Mouse (Mus musculus) hindbrain, embryonic 11.5 days (tissue): ENCODE results near the gene Dirc2. TPM values are rescaled to one million over a fixed set of nuclear protein-coding genes. Genes with fewer than 3 reads are reported as not detected.

ENCODE experiments used
- ATAC-seq: fragments of 200-750 bp; cut with Nextera tagmentation; 2 replicates; pipeline ENCODE4 v1.8.0; 2017; ENCODE audit warnings: mild to moderate bottlenecking, moderate TSS enrichment, moderate library complexity; ENCODE audit not compliant: low FRiP score
- DNase-seq: peaks from one replicate; pipeline ENCODE4 v3.0.0-alpha.2; 2015; ENCODE audit warnings: low spot score
- H3K27ac ChIP-seq: fragments of 300-500 bp; sonication (generic); 2 replicates; pipeline ENCODE4 v1.5.1; 2014; ENCODE audit warnings: mild to moderate bottlenecking, low read depth, low read length
- H3K27me3 ChIP-seq: fragments of 300-500 bp; sonication (generic); 2 replicates; pipeline ENCODE4 v1.6.1; 2014; ENCODE audit warnings: mild to moderate bottlenecking, low read length, moderate library complexity, mixed read lengths; ENCODE audit not compliant: control insufficient read depth, insufficient read depth
- H3K36me3 ChIP-seq: fragments of 300-500 bp; sonication (generic); 2 replicates; pipeline ENCODE4 v1.6.1; 2014; ENCODE audit warnings: mild to moderate bottlenecking, low read length, moderate library complexity, mixed read lengths; ENCODE audit not compliant: control insufficient read depth, insufficient read depth
- H3K4me1 ChIP-seq: fragments of 300-500 bp; sonication (generic); replicated peaks from 2 replicates; pipeline ENCODE4 v1.6.1; 2014; ENCODE audit warnings: low read length, mixed read lengths; ENCODE audit not compliant: control insufficient read depth, insufficient read depth
- H3K4me2 ChIP-seq: fragments of 300-500 bp; sonication (generic); replicated peaks from 2 replicates; pipeline ENCODE4 v1.6.1; 2014; ENCODE audit warnings: mild to moderate bottlenecking, low read depth, low read length
- H3K4me3 ChIP-seq: fragments of 300-500 bp; sonication (generic); 2 replicates; pipeline ENCODE4 v1.5.1; 2014; ENCODE audit warnings: low read depth, low read length
- H3K9ac ChIP-seq: fragments of 300-500 bp; sonication (generic); 2 replicates; pipeline ENCODE4 v1.6.1; 2014; ENCODE audit warnings: low read depth, low read length
- H3K9me3 ChIP-seq: fragments of 300-500 bp; sonication (generic); 2 replicates; pipeline ENCODE4 v1.6.1; 2016; ENCODE audit warnings: low read length; ENCODE audit not compliant: control insufficient read depth
- WGBS: fragments of 180-500 bp; shearing (Covaris S2); extraction: QIAGEN DNeasy Blood & Tissue Kit; methylation state at CpG from one replicate; pipeline ENCODE4 v1.1.7; 2014; 5-methylcytosine and 5-hydroxymethylcytosine counted together
- polyA plus RNA-seq: library from polyadenylated mRNA; unstranded; fragments of >200 nt; fragmentation: Nextera tagmentation; extraction: Ambion mirVana; gene quantifications from 2 replicates; pipeline ENCODE4 v1.2.1, GENCODE M21; 2014

The Dirc2 gene
- polyA plus RNA-seq, 1 experiment from 2014 or later, result 20.1 TPM

DNA sequence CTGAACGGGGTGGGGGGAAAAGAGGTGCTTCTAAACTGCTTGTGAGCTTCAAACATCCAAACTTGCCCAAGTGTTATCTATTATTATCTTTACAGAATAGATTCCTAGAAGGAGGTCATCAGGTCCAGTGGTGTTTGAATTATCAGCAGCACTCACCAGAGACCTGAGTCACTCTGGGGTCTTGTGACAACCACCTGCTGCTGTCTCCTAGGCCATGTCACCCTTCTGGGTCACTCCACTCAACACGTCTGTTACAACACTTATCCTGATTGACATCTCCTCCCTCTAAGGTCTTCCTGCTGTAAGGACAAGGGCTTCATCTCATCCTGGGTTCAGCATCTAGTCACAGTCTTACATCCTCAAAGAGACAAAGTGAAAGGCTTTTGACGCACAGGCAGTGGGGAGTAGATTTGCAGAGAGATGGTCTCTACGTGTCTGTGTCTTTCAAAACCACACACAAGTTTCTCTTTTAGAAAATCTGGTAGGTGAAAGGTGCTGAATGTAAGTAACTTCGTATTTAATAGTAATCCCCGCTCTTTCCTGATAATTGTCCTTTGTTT lies 22.9 kb upstream of the Dirc2 start:
- no peak overlapping the region for H3K9ac ChIP-seq
- no peaks in the 10 kb centered on the region for H3K36me3 ChIP-seq
- H3K27me3 ChIP-seq, result no peaks in the 10 kb centered on the region
- DNase-seq (no peak), ATAC-seq (no peak)
- no peak overlapping the region for H3K4me3 ChIP-seq
- no peaks in the 10 kb centered on the region for H3K9me3 ChIP-seq
- H3K27ac ChIP-seq, result no peak overlapping the region
- H3K4me2 ChIP-seq, result no peak overlapping the region
- H3K4me1 ChIP-seq, result no peaks in the 10 kb centered on the region
- WGBS, result 83% methylated on average over 6 of the region's 6 CpGs

DNA sequence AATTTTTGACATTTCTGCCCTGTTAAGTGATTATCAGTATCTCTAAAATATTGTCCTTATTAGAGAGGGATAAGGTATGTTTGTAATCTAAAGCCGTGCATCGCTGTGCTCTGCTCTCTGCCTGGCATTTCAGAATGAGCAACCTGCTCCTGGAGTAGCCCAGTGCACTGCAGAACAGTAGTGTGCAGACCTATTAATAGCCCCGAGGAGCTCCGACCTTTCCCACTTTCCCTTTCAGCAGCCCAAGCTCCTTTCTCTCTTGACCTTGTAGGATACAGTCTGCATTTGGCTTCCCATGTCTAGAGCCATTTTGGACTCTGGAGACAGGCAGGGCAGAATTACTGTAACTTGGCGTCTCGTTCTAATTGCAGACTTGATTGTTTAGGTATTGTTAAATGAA lies 19.2 kb upstream of the Dirc2 start:
- no peak overlapping the region for H3K9ac ChIP-seq
- ATAC-seq (no peak), DNase-seq (no peak)
- no peaks in the 10 kb centered on the region for H3K27me3 ChIP-seq
- H3K4me1 ChIP-seq, result no peaks in the 10 kb centered on the region
- no peak overlapping the region for H3K27ac ChIP-seq
- H3K9me3 ChIP-seq, result no peaks in the 10 kb centered on the region
- WGBS, result 94% methylated on average over 6 of the region's 6 CpGs
- no peak overlapping the region for H3K4me2 ChIP-seq
- no peaks in the 10 kb centered on the region for H3K36me3 ChIP-seq
- H3K4me3 ChIP-seq, result no peak overlapping the region

DNA sequence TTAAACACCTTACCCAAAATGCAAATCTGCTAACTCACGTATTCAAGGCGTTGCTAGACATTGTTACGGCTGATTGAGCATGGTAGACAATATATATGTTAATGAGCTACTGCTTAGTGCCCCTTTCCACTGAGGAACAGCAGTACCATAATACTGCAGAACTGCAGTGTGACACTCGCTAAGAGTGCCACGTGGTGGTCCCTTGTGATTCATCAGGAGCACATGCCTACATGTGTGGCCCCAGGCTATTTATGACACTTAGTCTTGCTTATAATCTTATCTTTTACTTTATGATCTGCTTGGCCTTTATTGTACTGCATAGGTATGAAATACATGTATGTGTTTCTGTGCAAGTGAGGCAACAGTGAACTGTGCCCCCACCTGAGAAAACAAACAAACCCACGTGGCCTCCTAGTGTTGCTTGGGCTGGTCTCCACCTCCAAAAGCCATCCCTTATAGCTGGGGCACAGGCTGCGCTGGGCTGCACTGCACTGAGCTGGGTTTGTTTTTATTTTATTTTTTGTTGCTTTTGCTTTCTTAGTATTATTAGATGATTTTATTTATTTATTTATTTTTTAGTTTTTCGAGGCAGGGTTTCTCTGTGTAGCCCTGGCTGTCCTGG lies 18.5 kb upstream of the Dirc2 start:
- ATAC-seq, result peak; percentile 86; the same call in 1 of the 2 replicates
- peak; percentile 16 for DNase-seq
- H3K27ac ChIP-seq, result no peak overlapping the region

DNA sequence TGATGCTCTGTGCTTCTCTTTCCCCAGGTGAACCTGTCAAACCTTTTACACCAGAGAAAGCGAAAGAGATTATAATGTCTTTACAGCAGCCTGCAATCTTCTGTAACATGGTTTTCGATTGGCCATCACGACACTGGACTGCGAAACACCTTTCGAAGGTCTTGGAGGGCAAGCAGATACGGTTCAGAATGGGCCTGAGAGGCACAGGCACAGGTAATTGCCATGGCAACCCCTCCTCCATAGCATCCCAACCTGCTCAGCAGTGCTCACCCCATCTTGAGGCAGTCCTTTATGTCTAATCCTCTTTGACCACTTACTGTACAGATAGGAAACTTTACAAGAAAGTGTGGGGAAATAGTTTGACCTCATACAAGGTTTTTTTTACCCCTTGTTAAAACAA lies 18.0 kb upstream of the Dirc2 start:
- no peak overlapping the region for H3K4me2 ChIP-seq
- DNase-seq (no peak), ATAC-seq (peak; percentile 63; the same call in 1 of the 2 replicates)
- H3K4me1 ChIP-seq, result no peaks in the 10 kb centered on the region
- H3K9me3 ChIP-seq, result no peaks in the 10 kb centered on the region
- WGBS, result 85% methylated on average over 6 of the region's 6 CpGs
- H3K27me3 ChIP-seq, result no peaks in the 10 kb centered on the region
- no peak overlapping the region for H3K9ac ChIP-seq
- no peak overlapping the region for H3K4me3 ChIP-seq
- no peak overlapping the region for H3K27ac ChIP-seq
- no peaks in the 10 kb centered on the region for H3K36me3 ChIP-seq

More for the DNA sequence above, 18.5 kb upstream of the Dirc2 start:
- Histone ChIP-seq H3K27me3 (no peaks in the 10 kb centered on the region), H3K9ac (no peak overlapping the region), H3K4me3 (no peak overlapping the region), H3K4me2 (no peak overlapping the region), H3K4me1 (no peaks in the 10 kb centered on the region), H3K9me3 (no peaks in the 10 kb centered on the region), H3K36me3 (no peaks in the 10 kb centered on the region)
- WGBS, result 52% methylated on average over 8 of the region's 8 CpGs

DNA sequence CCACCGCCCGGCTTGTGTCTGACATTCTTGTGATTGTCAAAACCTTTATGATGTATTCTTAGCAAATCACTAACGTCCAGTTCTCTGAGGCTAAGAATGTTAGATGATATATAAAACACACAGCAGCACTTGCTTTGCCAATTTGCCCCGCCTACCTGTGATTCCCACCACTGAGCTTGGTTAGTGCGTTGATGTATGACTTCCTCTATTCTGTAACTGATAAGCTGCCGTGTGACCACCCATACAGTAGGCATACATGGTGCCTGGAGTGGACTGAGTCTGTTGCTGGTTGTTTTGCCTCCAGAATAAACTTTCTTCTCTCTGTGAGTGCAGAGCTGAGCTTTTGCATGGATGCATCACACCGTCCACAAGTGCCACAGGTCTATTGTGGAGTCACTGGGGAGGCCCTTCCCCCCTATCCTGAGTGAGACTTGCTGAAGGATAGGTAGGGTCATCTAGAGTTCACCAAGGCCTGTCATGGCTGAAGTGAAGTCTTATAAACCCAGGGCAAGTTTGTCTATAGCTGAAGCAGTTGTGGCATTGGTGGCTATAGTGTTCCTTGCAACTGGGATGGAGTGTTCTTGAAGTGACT lies 15.1 kb upstream of the Dirc2 start:
- WGBS, result 86% methylated on average over 7 of the region's 7 CpGs

DNA sequence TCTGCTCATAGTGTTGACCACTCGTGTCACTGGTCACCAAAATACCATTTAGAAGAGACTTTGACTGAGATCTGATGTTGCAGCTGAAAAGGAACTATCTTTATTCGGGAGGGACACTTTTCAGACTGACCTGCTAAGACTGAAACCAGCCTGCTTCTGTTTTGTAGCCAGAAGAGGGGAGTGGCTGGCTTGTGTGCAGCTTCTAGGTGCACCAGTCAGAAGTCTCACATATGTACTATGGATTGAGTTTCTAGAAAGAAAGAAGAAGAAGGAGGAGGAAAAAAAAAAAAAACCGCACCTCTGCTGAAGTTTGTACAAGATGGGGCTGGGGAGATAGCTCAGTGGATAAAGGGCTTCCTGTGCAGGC lies 14.0 kb upstream of the Dirc2 start:
- Histone ChIP-seq H3K27ac (no peak overlapping the region), H3K9ac (no peak overlapping the region), H3K4me3 (no peak overlapping the region), H3K4me2 (no peak overlapping the region), H3K4me1 (no peaks in the 10 kb centered on the region), H3K27me3 (no peaks in the 10 kb centered on the region), H3K9me3 (no peaks in the 10 kb centered on the region), H3K36me3 (no peaks in the 10 kb centered on the region)
- DNase-seq (no peak), ATAC-seq (no peak)
- WGBS, result 82% methylated on average over 3 of the region's 3 CpGs

More for the DNA sequence above, 15.1 kb upstream of the Dirc2 start:
- H3K27me3 ChIP-seq, result no peaks in the 10 kb centered on the region
- no peak for DNase-seq
- no peaks in the 10 kb centered on the region for H3K9me3 ChIP-seq
- no peak overlapping the region for H3K27ac ChIP-seq
- no peak for ATAC-seq
- no peak overlapping the region for H3K4me2 ChIP-seq
- no peak overlapping the region for H3K4me3 ChIP-seq
- no peaks in the 10 kb centered on the region for H3K36me3 ChIP-seq
- no peak overlapping the region for H3K9ac ChIP-seq
- H3K4me1 ChIP-seq, result no peaks in the 10 kb centered on the region

DNA sequence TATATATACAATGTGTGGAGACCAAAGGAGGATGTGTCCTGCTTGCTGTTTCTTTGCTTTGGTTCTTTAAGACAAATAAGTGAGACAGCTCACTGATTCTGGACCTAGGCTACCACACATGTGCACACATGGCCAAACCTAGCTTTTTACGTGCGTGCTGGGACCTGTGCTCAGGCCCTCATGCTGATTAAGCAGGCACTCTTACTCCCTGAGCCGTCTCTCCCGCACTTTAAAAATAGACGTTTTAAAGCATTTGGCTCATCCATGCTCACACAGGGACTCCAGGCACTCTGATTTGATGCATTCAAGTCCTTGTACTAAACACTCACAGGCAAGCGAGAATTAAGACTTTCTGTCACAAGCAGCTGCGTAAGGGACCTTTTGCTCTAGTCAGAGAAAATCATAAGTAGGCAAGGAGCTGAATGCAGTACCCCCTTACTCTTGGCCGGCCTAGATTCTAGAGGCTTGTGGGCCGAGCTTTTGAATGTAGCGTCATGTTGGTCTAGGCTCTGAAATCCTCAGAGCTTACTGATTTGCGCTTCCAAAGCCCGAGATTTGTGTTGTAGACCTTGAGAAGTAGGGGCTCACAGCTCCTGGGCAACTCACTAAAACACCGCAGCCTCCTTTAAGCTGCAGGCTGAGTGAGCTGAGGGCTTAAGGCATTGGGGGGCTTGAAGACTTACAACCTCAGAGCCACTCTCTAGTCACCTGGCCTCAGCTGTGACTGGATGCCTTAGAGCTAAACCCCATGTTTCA lies 13.5 kb upstream of the Dirc2 start:
- H3K9me3 ChIP-seq, result no peaks in the 10 kb centered on the region
- ATAC-seq, result no peak
- H3K9ac ChIP-seq, result no peak overlapping the region
- H3K36me3 ChIP-seq, result no peaks in the 10 kb centered on the region
- no peak for DNase-seq
- no peak overlapping the region for H3K4me3 ChIP-seq
- no peak overlapping the region for H3K4me2 ChIP-seq
- no peaks in the 10 kb centered on the region for H3K4me1 ChIP-seq
- no peaks in the 10 kb centered on the region for H3K27me3 ChIP-seq
- 89% methylated on average over 13 of the region's 13 CpGs for WGBS
- H3K27ac ChIP-seq, result no peak overlapping the region

DNA sequence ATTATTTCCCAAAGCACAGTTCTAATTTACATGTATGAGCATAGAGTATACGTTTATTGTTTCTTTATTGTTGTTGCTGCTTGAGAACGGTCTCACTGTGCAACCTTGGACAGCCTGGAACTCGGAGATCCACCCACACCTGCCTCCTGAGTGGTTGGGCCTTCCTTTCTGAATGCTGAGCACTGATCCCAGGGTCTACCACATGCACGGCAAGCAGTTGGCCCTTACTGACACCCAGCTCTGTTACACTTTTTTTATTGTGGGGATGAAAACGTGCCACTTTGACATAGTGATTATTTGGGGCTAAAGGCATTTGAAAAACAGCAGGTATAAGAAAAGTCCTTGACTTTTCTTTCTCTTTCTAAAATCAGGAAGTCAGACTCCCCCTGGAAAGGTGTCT lies 12.5 kb upstream of the Dirc2 start:
- H3K27ac ChIP-seq, result no peak overlapping the region
- WGBS, result 88% methylated on average over 5 of the region's 5 CpGs
- H3K4me2 ChIP-seq, result no peak overlapping the region
- no peak overlapping the region for H3K9ac ChIP-seq
- H3K9me3 ChIP-seq, result no peaks in the 10 kb centered on the region
- no peaks in the 10 kb centered on the region for H3K27me3 ChIP-seq
- DNase-seq (no peak), ATAC-seq (no peak)
- no peaks in the 10 kb centered on the region for H3K36me3 ChIP-seq
- H3K4me1 ChIP-seq, result no peaks in the 10 kb centered on the region
- H3K4me3 ChIP-seq, result no peak overlapping the region
